Mouse (Mus musculus): Measurements from ENCODE around the gene Tex35. TPM values are rescaled to one million over a fixed set of nuclear protein-coding genes. Genes with fewer than 3 reads are reported as not detected.
A peak's percentile ranks its signal among the peaks of the same experiment; 100 is the strongest.

Tex35 gene
- polyA plus RNA-seq, 1 experiment from 2014 or later: not detected

DNA sequence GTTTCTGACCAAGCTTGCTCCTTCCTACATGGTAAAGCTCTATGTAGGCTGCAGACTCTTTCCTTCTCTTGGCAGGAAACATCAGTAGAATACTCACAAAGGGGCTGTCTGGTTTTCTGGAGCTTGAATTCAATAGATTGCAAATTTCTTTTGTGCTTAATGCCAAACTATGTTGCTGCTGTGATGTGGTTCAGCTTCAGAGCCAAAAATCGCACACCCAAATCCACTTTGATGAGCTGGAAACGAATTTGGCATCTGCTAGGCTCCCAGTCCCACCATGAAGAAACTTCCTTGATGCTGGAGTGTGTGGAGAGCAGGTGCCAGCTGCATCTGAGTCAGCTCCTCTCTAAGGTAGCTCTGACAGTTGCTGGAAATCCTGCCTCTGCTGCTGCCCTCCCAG, 6.0 kb upstream of the Tex35 start:
- Histone ChIP-seq H3K4me1 (no peaks in the 10 kb centered on the region), H3K9ac (no peak overlapping the region), H3K27me3 (no peaks in the 10 kb centered on the region), H3K4me2 (no peak overlapping the region), H3K36me3 (no peaks in the 10 kb centered on the region), H3K27ac (no peak overlapping the region), H3K9me3 (no peaks in the 10 kb centered on the region), H3K4me3 (no peak overlapping the region)
- whole genome bisulfite sequencing: 67% methylated on average over 2 of the region's 2 CpGs
- no peak for ATAC-seq (ENCODE audit: borderline replicate concordance, extremely low read depth, low FRiP score, low TSS enrichment)

DNA sequence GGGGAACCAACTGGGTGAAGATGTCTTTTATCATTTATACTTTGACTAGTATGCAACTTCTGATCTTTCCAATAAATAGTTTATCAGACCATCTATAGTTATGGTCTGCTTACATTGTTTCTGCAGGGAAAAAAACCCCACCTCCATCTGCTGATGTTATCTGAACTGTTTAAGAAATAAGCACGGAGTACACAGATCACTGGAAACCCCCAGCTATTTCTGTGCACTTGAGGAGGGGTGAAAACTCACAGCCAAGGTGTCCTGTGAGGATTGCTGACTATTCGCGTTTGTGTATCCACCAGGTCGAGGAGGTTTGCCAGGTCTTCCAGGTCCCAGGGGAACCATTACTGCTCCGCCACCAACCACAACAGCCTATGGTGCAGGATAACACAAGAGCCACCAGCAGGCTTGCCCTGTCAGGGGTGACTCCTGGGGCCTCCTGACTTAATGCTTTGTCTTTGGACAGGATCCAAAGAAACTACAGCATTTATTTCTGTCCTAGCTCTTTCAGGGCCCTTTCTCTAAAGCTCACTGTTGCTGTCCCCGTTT, 1.9 kb upstream of the Tex35 start:
- no peak overlapping the region for H3K27ac ChIP-seq
- WGBS: 60% methylated on average over 6 of the region's 6 CpGs

GRCm38 (mm10) chr1:157101122-157101865, 7.2 kb downstream of the Tex35 start:
- H3K9ac ChIP-seq: peak overlapping the region; percentile 13; the same call in 1 of the 2 replicates
- H3K27ac ChIP-seq: no peak overlapping the region
- peaks cover 9% of the 10 kb centered on the region for H3K4me1 ChIP-seq
- peak overlapping the region; percentile 22 for H3K4me3 ChIP-seq
- H3K27me3 ChIP-seq: no peaks in the 10 kb centered on the region
- peak overlapping the region; percentile 54 for H3K4me2 ChIP-seq
- 13% methylated on average over 19 of the region's 19 CpGs for WGBS
- no peaks in the 10 kb centered on the region for H3K36me3 ChIP-seq
- ATAC-seq (ENCODE audit: borderline replicate concordance, extremely low read depth, low FRiP score, low TSS enrichment): peak; percentile 84; the same call in 1 of the 2 replicates
- H3K9me3 ChIP-seq: no peaks in the 10 kb centered on the region

More for the DNA sequence above, 1.9 kb upstream of the Tex35 start:
- H3K36me3 ChIP-seq: no peaks in the 10 kb centered on the region
- H3K4me3 ChIP-seq: no peak overlapping the region
- H3K9ac ChIP-seq: no peak overlapping the region
- no peak overlapping the region for H3K4me2 ChIP-seq
- no peaks in the 10 kb centered on the region for H3K4me1 ChIP-seq
- H3K27me3 ChIP-seq: no peaks in the 10 kb centered on the region
- no peak for ATAC-seq (ENCODE audit: borderline replicate concordance, extremely low read depth, low FRiP score, low TSS enrichment)
- H3K9me3 ChIP-seq: no peaks in the 10 kb centered on the region

- no peak for ATAC-seq (ENCODE audit: borderline replicate concordance, extremely low read depth, low FRiP score, low TSS enrichment)
- Histone ChIP-seq H3K4me2 (no peak overlapping the region), H3K4me3 (no peak overlapping the region), H3K9me3 (no peaks in the 10 kb centered on the region), H3K36me3 (no peaks in the 10 kb centered on the region), H3K27me3 (no peaks in the 10 kb centered on the region), H3K9ac (no peak overlapping the region), H3K27ac (no peak overlapping the region), H3K4me1 (no peaks in the 10 kb centered on the region)
- 87% methylated on average over 4 of the region's 4 CpGs for WGBS
Observed at GRCm38 (mm10) chr1:157095534-157095933, 12.9 kb downstream of the Tex35 start.

GRCm38 (mm10) chr1:157092622-157093021, 15.9 kb downstream of the Tex35 start:
- Histone ChIP-seq H3K9me3 (no peaks in the 10 kb centered on the region), H3K36me3 (no peaks in the 10 kb centered on the region), H3K4me2 (no peak overlapping the region), H3K4me3 (no peak overlapping the region), H3K4me1 (no peaks in the 10 kb centered on the region), H3K9ac (no peak overlapping the region), H3K27ac (no peak overlapping the region), H3K27me3 (no peaks in the 10 kb centered on the region)
- ATAC-seq (ENCODE audit: borderline replicate concordance, extremely low read depth, low FRiP score, low TSS enrichment): no peak
- 70% methylated on average over 1 of the region's 1 CpGs for WGBS

DNA sequence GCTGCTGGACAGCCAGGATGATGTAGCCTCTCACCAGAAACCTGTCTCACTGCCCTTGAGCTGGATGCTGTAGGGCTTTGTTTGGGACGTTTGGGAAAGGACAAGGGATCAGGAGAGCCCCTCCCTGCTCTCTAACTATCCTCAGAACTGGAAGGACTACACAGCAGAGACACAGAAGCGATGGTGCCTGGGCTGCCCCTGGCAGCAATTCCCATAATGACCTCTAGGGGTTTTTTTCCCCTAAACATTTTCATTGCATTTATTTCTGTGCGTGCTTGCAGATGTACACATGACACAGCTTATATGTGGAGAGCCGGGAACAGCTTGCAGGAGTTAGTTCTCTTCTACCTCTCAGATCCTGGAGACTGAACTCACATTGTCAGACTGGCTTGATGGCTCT, 16.3 kb downstream of the Tex35 start:
- Histone ChIP-seq H3K4me1 (no peaks in the 10 kb centered on the region), H3K4me2 (no peak overlapping the region), H3K36me3 (no peaks in the 10 kb centered on the region), H3K9ac (no peak overlapping the region), H3K27me3 (no peaks in the 10 kb centered on the region), H3K27ac (no peak overlapping the region), H3K9me3 (no peaks in the 10 kb centered on the region), H3K4me3 (no peak overlapping the region)
- no peak for ATAC-seq (ENCODE audit: borderline replicate concordance, extremely low read depth, low FRiP score, low TSS enrichment)
- 63% methylated on average over 4 of the region's 4 CpGs for WGBS

DNA sequence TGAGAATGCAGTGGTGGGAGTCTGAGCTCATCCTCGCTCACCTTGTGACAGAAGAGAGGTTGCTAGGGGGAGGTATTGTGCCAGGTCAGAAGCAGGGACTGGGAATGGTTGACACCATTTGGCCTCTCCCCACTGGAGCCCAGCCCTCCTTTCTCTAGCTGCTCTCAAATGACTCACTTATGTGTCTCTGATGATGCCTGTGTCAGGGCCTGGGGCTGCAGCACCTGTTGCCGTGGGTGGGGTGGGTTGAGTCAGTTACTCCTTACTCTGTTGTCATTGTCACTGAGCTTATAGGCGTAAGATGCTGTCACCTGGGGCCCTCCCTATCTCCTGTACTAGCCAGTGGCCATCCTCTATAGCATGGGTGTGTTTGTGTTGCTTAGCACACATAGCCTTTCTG, 17.6 kb downstream of the Tex35 start:
- H3K27ac ChIP-seq: no peak overlapping the region
- H3K36me3 ChIP-seq: no peaks in the 10 kb centered on the region
- no peak overlapping the region for H3K4me2 ChIP-seq
- no peaks in the 10 kb centered on the region for H3K9me3 ChIP-seq
- no peaks in the 10 kb centered on the region for H3K27me3 ChIP-seq
- no peaks in the 10 kb centered on the region for H3K4me1 ChIP-seq
- no peak overlapping the region for H3K9ac ChIP-seq
- 58% methylated on average over 3 of the region's 3 CpGs for WGBS
- no peak overlapping the region for H3K4me3 ChIP-seq
- ATAC-seq (ENCODE audit: borderline replicate concordance, extremely low read depth, low FRiP score, low TSS enrichment): no peak

GRCm38 (mm10) chr1:157086097-157086994, 22.1 kb downstream of the Tex35 start:
- H3K9me3 ChIP-seq: no peaks in the 10 kb centered on the region
- H3K4me1 ChIP-seq: no peaks in the 10 kb centered on the region
- 9% methylated on average over 25 of the region's 25 CpGs for WGBS
- peak overlapping the region; percentile 47 for H3K4me3 ChIP-seq
- ATAC-seq (ENCODE audit: borderline replicate concordance, extremely low read depth, low FRiP score, low TSS enrichment): peak; percentile 43; the same call in 1 of the 2 replicates
- H3K27me3 ChIP-seq: no peaks in the 10 kb centered on the region
- no peak overlapping the region for H3K27ac ChIP-seq
- H3K9ac ChIP-seq: peak overlapping the region; percentile 39
- no peaks in the 10 kb centered on the region for H3K36me3 ChIP-seq
- peak overlapping the region; percentile 77 for H3K4me2 ChIP-seq

DNA sequence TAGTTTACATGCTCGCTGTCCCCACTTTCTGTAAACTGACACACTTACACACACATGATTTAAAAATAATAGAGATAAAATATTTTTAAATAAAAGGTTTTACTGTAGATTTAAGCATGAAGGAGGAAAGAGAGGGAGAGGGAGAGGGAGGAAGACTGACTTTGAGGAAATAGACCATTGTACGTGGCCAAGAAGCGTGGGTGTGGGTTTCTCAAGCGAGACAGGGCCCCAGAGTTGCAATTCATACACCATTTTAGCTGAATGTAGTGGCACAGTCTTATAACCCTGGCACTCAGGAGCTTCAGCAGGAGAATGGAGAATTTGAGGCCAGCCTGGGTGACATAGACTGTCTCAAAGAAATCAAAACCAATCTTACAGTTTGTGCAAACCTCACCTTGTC, 25.5 kb downstream of the Tex35 start:
- ATAC-seq (ENCODE audit: borderline replicate concordance, extremely low read depth, low FRiP score, low TSS enrichment): no peak
- Histone ChIP-seq H3K4me1 (no peaks in the 10 kb centered on the region), H3K27ac (no peak overlapping the region), H3K36me3 (no peaks in the 10 kb centered on the region), H3K4me2 (no peak overlapping the region), H3K9ac (no peak overlapping the region), H3K9me3 (no peaks in the 10 kb centered on the region), H3K4me3 (no peak overlapping the region), H3K27me3 (no peaks in the 10 kb centered on the region)
- WGBS: 83% methylated on average over 4 of the region's 4 CpGs

GRCm38 (mm10) chr1:157081999-157082398, 26.5 kb downstream of the Tex35 start:
- no peak overlapping the region for H3K4me2 ChIP-seq
- 57% methylated on average over 8 of the region's 8 CpGs for WGBS
- H3K4me3 ChIP-seq: no peak overlapping the region
- no peak overlapping the region for H3K27ac ChIP-seq
- H3K27me3 ChIP-seq: no peaks in the 10 kb centered on the region
- H3K9ac ChIP-seq: no peak overlapping the region
- no peak for ATAC-seq (ENCODE audit: borderline replicate concordance, extremely low read depth, low FRiP score, low TSS enrichment)
- no peaks in the 10 kb centered on the region for H3K9me3 ChIP-seq
- H3K36me3 ChIP-seq: no peaks in the 10 kb centered on the region
- peaks cover under 1% of the 10 kb centered on the region; the same call in 1 of the 2 replicates for H3K4me1 ChIP-seq

DNA sequence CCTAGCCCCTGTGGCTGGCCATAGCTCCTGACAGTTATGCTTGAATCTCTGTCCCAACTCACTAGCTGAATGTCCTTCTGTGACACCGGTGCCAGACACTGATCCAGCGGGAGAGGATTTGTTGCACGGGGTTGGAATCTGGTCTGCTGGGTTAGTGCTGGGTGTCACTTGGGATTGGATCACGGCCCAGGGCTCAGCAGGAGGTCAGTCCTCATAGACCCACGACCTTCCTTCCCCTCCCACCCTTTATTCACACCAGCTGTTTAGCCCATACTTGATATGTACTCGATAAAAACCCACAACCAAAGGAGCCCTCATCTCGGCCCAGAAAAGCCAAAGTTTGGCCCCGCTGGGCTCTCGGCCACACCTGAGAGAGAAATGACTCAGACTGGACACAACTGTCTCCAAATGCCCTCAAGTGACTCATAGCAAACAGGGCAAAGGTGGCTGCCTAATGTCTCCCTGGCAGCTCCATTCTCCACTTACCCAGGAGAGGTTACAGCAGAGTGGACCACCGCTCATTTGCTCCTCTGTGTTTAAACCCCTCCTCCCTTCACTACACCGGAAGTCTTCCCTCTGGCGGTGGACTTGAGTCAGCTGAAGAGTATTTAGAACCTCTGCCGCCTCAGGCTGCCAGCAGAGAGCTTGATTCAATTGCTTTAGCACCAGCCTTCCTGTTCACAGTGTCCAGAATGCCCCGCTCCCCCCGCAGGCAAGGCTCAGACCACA, 27.2 kb downstream of the Tex35 start:
- no peak overlapping the region for H3K27ac ChIP-seq
- no peak overlapping the region for H3K4me3 ChIP-seq
- no peaks in the 10 kb centered on the region for H3K27me3 ChIP-seq
- 40% methylated on average over 15 of the region's 15 CpGs for WGBS
- H3K9me3 ChIP-seq: no peaks in the 10 kb centered on the region
- no peak for ATAC-seq (ENCODE audit: borderline replicate concordance, extremely low read depth, low FRiP score, low TSS enrichment)
- H3K4me2 ChIP-seq: no peak overlapping the region
- no peak overlapping the region for H3K9ac ChIP-seq
- H3K36me3 ChIP-seq: no peaks in the 10 kb centered on the region
- H3K4me1 ChIP-seq: peaks cover 6% of the 10 kb centered on the region; the same call in 1 of the 2 replicates

Measured in lung, embryonic 15.5 days (tissue).